Mouse (Mus musculus): Measurements from ENCODE around the gene Tmem161a.

DNA sequence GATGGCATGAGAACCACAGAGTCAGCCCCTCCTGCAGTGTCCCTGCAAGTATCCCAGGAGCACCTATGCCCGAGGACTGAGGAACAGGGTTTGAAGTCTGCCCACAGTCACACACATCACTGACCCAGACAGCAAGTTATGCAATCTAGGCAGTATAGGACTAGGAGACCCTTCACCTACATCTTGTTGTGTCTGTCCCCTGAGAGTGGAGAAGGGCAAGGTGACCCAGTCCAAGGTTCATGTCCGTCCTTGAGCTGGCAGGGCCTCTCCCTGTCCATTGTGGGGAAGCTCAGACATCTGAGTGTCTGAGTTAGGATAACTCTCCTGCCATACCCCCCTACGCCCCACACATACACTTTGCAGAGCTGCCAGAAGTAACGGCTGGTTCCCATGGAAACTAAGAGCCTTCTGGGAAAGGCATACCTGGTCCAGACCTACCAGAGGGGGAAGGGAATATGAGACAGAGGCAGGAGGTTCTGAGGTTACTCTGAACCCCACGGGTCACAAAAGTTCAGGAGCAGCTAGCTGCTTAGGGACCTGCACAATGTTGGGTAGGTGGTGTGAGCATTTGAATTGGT lies 47.0 kb downstream of the Tmem161a start:
- no peak for TF ChIP-seq POLR2A (IDR thresholded peaks at IDR 0.05; ENCODE audit: extremely low read depth, insufficient read depth, low read length)
- no peak for TF ChIP-seq CTCF (IDR thresholded peaks at IDR 0.05; ENCODE audit: extremely low read depth, insufficient read depth, low read length)

Data from cortical plate, adult 2 months (tissue).